Mouse (Mus musculus): ENCODE data around the gene Srsf2.
"Not testable (repeated sequence)": the region's sequence is repeated elsewhere in the genome, so short reads cannot be mapped to it uniquely, and the experiment has no call there.

Srsf2 gene

GRCm38 (mm10) chr11:116853512-116853928 lies 626 bp upstream of the Srsf2 start:
- peak; percentile 97 for DNase-seq (ENCODE audit: low spot score)

- DNase-seq (ENCODE audit: low spot score) = peak; percentile 79
Measured at GRCm38 (mm10) chr11:116852291-116852890, 503 bp downstream of the Srsf2 start, which contains the start of gene Mfsd11. Gene Mfsd11 (plus strand): TSS chr11:116852440.

GRCm38 (mm10) chr11:116851576-116852290 lies 1.2 kb downstream of the Srsf2 start:
- DNase-seq (ENCODE audit: low spot score) = peak; percentile 79

- DNase-seq (ENCODE audit: low spot score) = no peak
Measured at GRCm38 (mm10) chr11:116850833-116851477, 1.9 kb downstream of the Srsf2 start.

GRCm38 (mm10) chr11:116850085-116850484 lies 2.8 kb downstream of the Srsf2 start:
- no peak for DNase-seq (ENCODE audit: low spot score)

- DNase-seq (ENCODE audit: low spot score) = no peak
Measured at GRCm38 (mm10) chr11:116849587-116849986, 3.3 kb downstream of the Srsf2 start.

GRCm38 (mm10) chr11:116848877-116849178 lies 4.1 kb downstream of the Srsf2 start:
- DNase-seq (ENCODE audit: low spot score) = not testable (repeated sequence)

- peak; percentile 35 for DNase-seq (ENCODE audit: low spot score)
Measured at GRCm38 (mm10) chr11:116848086-116848876, 4.6 kb downstream of the Srsf2 start.

- DNase-seq (ENCODE audit: low spot score) = no peak
Measured at GRCm38 (mm10) chr11:116847187-116848085, 5.5 kb downstream of the Srsf2 start.

GRCm38 (mm10) chr11:116846593-116847181 lies 6.2 kb downstream of the Srsf2 start:
- no peak for DNase-seq (ENCODE audit: low spot score)

- DNase-seq (ENCODE audit: low spot score) = peak; percentile 99
Measured at GRCm38 (mm10) chr11:116843261-116844233, 9.3 kb downstream of the Srsf2 start, which contains the start of the genes Mettl23 and Jmjd6. Gene Mettl23 (plus strand): TSS chr11:116843278. Gene Jmjd6 (minus strand): TSS chr11:116843449.

GRCm38 (mm10) chr11:116842531-116843260 lies 10.2 kb downstream of the Srsf2 start:
- peak; percentile 66 for DNase-seq (ENCODE audit: low spot score)

GRCm38 (mm10) chr11:116840748-116841147 lies 12.1 kb downstream of the Srsf2 start:
- no peak for DNase-seq (ENCODE audit: low spot score)

- no peak for DNase-seq (ENCODE audit: low spot score)
Measured at GRCm38 (mm10) chr11:116839601-116840000, 13.3 kb downstream of the Srsf2 start.

GRCm38 (mm10) chr11:116838936-116839335 lies 14.0 kb downstream of the Srsf2 start:
- no peak for DNase-seq (ENCODE audit: low spot score)

- DNase-seq (ENCODE audit: low spot score) = no peak
Measured at GRCm38 (mm10) chr11:116837441-116837840, 15.5 kb downstream of the Srsf2 start.

- DNase-seq (ENCODE audit: low spot score) = no peak
Measured at GRCm38 (mm10) chr11:116836283-116836682, 16.6 kb downstream of the Srsf2 start.

GRCm38 (mm10) chr11:116834954-116835353 lies 17.9 kb downstream of the Srsf2 start:
- no peak for DNase-seq (ENCODE audit: low spot score)

GRCm38 (mm10) chr11:116832172-116832685 lies 20.7 kb downstream of the Srsf2 start:
- no peak for DNase-seq (ENCODE audit: low spot score)

Measured in yolk sac, embryonic 10.5 days (tissue).